Mouse (Mus musculus) heart, postnatal 0 days (tissue): ENCODE measurements at regions not wholly inside any gene's neighbourhood (a gene's known extent, or its start where the extent isn't known, plus 50 kb on each side); places are given as distances from the start of the nearest gene placed in this dataset.

Source experiments
- ATAC-seq: fragments of 200-750 bp; cut with Nextera tagmentation; 2 replicates; pipeline ENCODE4 v1.8.0; 2017; ENCODE audit warnings: low read depth, moderate number of reproducible peaks, moderate library complexity; ENCODE audit not compliant: insufficient read depth
- DNase-seq: peaks from one replicate; pipeline ENCODE4 v3.0.0-alpha.2; 2016; ENCODE audit warnings: low spot score
- H3K27ac ChIP-seq: fragments of 300-500 bp; sonication (generic); 2 replicates; pipeline ENCODE4 v1.5.1; 2014; ENCODE audit warnings: low read depth, mild to moderate bottlenecking
- H3K27me3 ChIP-seq: fragments of 300-500 bp; sonication (generic); 2 replicates; pipeline ENCODE4 v1.6.1; 2014; ENCODE audit warnings: low read length, mixed read lengths; ENCODE audit not compliant: control insufficient read depth, insufficient read depth
- H3K36me3 ChIP-seq: fragments of 300-500 bp; sonication (generic); replicated peaks from 2 replicates; pipeline ENCODE4 v1.6.1; 2014; ENCODE audit warnings: low read length, mixed read lengths; ENCODE audit not compliant: control insufficient read depth, insufficient read depth
- H3K4me1 ChIP-seq: fragments of 300-500 bp; sonication (generic); 2 replicates; pipeline ENCODE4 v1.6.1; 2014; ENCODE audit warnings: antibody characterized with exemption; ENCODE audit not compliant: control insufficient read depth, insufficient read depth
- H3K4me2 ChIP-seq: fragments of 300-500 bp; sonication (generic); 2 replicates; pipeline ENCODE4 v1.6.1; 2014; ENCODE audit warnings: low read depth, mild to moderate bottlenecking, low read length, moderate library complexity
- H3K4me3 ChIP-seq: fragments of 300-500 bp; sonication (generic); 2 replicates; pipeline ENCODE4 v1.5.1; 2014; ENCODE audit warnings: low read depth, low read length
- H3K9ac ChIP-seq: fragments of 300-500 bp; sonication (generic); replicated peaks from 2 replicates; pipeline ENCODE4 v1.6.1; 2014; ENCODE audit warnings: low read depth, low read length, mixed read lengths
- H3K9me3 ChIP-seq: fragments of 300-500 bp; sonication (generic); replicated peaks from 2 replicates; pipeline ENCODE4 v1.6.1; 2016; ENCODE audit warnings: low read length; ENCODE audit not compliant: control insufficient read depth
- CTCF ChIP-seq: IDR thresholded peaks from 2 replicates; pipeline ENCODE4 v1.5.1; 2016; ENCODE audit warnings: antibody characterized with exemption, control low read depth, low read depth
- EP300 ChIP-seq: IDR thresholded peaks from 2 replicates; pipeline ENCODE4 v1.6.1; 2016; ENCODE audit warnings: antibody characterized with exemption, low read depth
- WGBS: fragments of 180-500 bp; shearing (Covaris S2); extraction: QIAGEN DNeasy Blood & Tissue Kit; methylation state at CpG from one replicate; pipeline ENCODE4 v1.1.7; 2014; 5-methylcytosine and 5-hydroxymethylcytosine counted together

DNA sequence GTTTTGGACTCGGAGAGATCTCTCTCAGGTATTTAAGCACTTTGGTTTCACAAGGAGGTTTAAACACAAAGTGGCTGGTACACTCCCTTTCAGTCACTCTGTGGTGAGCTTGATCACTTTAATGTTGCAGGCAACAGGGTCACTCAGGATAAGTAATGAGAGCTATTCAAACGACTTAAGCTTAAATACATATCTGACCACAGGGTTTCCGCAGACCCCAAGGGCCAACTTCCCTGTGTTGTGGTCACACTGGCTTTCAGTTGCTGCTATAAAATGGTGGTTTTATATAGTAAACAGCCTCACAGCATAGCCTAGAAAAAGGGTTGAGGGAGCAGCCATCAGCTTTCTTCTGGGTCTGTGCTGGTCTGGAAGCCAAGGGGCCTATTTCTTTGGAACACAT, 225.0 kb downstream of the Agtpbp1 start:
- Histone ChIP-seq H3K4me2 (no peak overlapping the region), H3K9ac (no peak overlapping the region), H3K4me3 (no peak overlapping the region), H3K27ac (no peak overlapping the region), H3K9me3 (no peaks in the 10 kb centered on the region), H3K36me3 (no peaks in the 10 kb centered on the region), H3K4me1 (no peaks in the 10 kb centered on the region), H3K27me3 (no peaks in the 10 kb centered on the region)
- TF ChIP-seq EP300 (no peak), CTCF (no peak)
- WGBS = 82% methylated on average over 3 of the region's 3 CpGs
- ATAC-seq (no peak), DNase-seq (no peak)

DNA sequence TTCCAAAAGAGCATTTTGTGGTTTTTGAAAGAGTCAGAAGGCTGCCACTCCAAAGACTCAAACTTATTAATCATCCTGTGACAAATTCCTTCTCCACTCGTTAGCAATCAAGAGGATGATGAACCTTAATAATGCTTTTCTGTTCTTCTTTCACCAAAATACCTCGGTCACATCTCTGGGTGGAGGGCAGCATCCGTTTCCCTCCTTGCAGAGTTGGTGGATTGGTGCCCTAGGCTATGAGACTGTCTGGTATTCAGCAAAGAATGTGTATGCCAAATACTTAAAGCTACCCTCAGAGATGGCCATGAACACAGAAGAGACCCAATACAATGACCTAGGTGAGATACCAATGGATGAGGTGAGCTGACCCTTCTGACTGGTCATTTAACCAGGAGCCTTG, 226.6 kb downstream of the Agtpbp1 start:
- WGBS = 70% methylated on average over 3 of the region's 3 CpGs
- no peak overlapping the region for H3K27ac ChIP-seq
- no peaks in the 10 kb centered on the region for H3K9me3 ChIP-seq
- H3K4me3 ChIP-seq = no peak overlapping the region
- no peak for ATAC-seq
- DNase-seq = no peak
- no peak overlapping the region for H3K9ac ChIP-seq
- H3K36me3 ChIP-seq = no peaks in the 10 kb centered on the region
- no peak for TF ChIP-seq CTCF
- no peak for TF ChIP-seq EP300
- H3K4me2 ChIP-seq = no peak overlapping the region
- H3K4me1 ChIP-seq = no peaks in the 10 kb centered on the region
- no peaks in the 10 kb centered on the region for H3K27me3 ChIP-seq

DNA sequence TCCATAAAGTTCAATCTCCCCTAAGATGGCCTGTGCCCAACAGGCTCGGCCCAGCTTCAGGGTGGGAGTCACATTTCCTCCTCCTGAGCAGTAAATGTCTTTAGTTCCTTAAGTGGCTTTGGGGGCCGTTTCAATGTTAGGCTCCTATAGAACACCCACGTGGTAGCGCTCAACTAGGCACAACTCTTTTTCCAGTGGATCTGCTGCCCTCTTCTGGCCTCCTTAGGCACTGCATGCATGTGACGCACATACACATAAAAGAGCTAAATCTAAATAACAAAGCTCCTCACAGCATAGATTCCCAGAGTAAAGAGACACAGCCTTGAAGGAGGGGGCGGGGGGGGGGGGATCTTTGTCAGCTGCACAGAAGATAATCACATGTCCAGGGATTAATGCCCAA, 233.6 kb downstream of the Agtpbp1 start:
- no peak overlapping the region for H3K9ac ChIP-seq

DNA sequence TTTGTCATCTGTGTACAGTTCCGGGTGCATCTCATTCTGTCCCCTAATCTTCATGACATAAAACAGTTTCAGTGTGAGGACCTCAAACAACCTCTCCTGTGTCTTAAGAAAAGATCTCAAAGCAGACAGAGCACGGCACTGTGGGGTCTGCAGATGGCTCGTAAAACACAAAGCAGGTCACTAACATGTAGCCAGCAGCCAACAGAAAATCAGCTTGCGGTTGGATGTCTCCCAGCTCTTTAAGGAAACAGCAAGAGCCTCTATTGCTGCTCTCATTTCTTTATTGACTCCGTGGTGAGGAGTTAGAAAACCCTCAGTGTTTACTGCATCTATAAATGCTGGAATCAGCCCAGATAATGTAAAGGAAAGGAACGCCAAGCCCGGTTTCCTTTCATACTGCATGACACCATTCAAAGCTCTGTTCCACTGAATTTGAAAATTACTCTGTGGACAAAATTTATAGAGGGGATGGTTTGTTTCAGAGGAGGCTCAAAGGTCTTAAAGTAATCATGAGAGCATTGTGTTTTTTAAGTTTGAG, 234.3 kb downstream of the Agtpbp1 start:
- Histone ChIP-seq H3K4me1 (no peaks in the 10 kb centered on the region), H3K4me2 (no peak overlapping the region), H3K27ac (no peak overlapping the region), H3K4me3 (no peak overlapping the region), H3K9me3 (peaks cover 8% of the 10 kb centered on the region; the same call in 1 of the 2 replicates), H3K36me3 (no peaks in the 10 kb centered on the region), H3K9ac (no peak overlapping the region), H3K27me3 (no peaks in the 10 kb centered on the region)
- no peak for DNase-seq
- TF ChIP-seq EP300 (no peak), CTCF (no peak)
- 74% methylated on average over 7 of the region's 7 CpGs for WGBS
- ATAC-seq = no peak

More for the DNA sequence above, 233.6 kb downstream of the Agtpbp1 start:
- DNase-seq (no peak), ATAC-seq (no peak)
- no peaks in the 10 kb centered on the region for H3K4me1 ChIP-seq
- no peak overlapping the region for H3K4me3 ChIP-seq
- no peaks in the 10 kb centered on the region for H3K27me3 ChIP-seq
- no peaks in the 10 kb centered on the region for H3K36me3 ChIP-seq
- 63% methylated on average over 6 of the region's 6 CpGs for WGBS
- H3K4me2 ChIP-seq = no peak overlapping the region
- TF ChIP-seq EP300 (no peak), CTCF (no peak)
- peaks cover 8% of the 10 kb centered on the region; the same call in 1 of the 2 replicates for H3K9me3 ChIP-seq
- H3K27ac ChIP-seq = no peak overlapping the region

DNA sequence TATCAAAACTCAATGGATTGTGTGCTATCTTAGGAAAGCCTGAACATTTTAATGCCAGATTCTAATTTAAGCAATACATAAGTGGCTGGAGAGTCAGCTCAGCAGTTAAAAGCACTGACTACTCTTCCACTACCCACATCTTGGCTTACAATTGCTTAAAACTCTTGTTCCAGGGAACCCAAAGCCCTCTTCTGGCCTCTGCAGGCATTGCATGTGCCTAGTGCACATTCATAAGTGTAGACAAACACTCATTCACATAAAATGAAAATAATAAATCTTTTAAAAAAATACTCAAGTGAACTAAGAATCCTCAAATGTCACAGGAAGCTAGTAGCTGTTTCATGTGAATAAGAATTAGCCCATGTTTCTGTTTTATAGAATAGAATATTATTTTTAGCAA, 236.5 kb downstream of the Agtpbp1 start:
- DNase-seq (no peak), ATAC-seq (no peak)
- Histone ChIP-seq H3K27me3 (no peaks in the 10 kb centered on the region), H3K27ac (no peak overlapping the region), H3K36me3 (no peaks in the 10 kb centered on the region), H3K9me3 (peaks cover 8% of the 10 kb centered on the region; the same call in 1 of the 2 replicates), H3K9ac (no peak overlapping the region), H3K4me2 (no peak overlapping the region), H3K4me1 (no peaks in the 10 kb centered on the region), H3K4me3 (no peak overlapping the region)
- TF ChIP-seq CTCF (peak; percentile 4; the same call in 1 of the 2 replicates), EP300 (no peak)

DNA sequence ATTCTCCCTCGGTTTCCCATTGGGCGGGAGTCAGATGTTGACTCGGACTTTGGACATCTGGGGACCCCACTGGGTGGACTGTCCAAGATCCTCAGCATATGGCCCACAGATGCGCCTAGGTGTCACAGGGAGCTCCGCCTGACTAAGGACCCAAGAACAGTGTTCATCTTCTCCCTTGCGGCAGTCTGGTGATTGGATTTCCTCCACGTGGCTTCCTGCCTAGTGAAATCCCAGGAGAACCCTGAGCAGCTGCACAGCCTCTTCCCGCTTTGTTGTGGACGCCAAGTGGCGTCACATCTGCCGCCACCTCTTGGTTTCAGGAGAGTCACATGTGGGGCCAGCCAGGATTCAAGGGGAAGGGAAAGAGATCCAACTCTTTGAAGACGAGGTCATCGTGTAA, 243.2 kb downstream of the Agtpbp1 start:
- WGBS = 67% methylated on average over 13 of the region's 13 CpGs
- no peak overlapping the region for H3K27ac ChIP-seq

More for the DNA sequence above, 243.2 kb downstream of the Agtpbp1 start:
- DNase-seq = no peak
- no peak overlapping the region for H3K9ac ChIP-seq
- no peak overlapping the region for H3K4me3 ChIP-seq
- no peaks in the 10 kb centered on the region for H3K4me1 ChIP-seq
- H3K9me3 ChIP-seq = no peaks in the 10 kb centered on the region
- H3K36me3 ChIP-seq = no peaks in the 10 kb centered on the region
- no peak for TF ChIP-seq CTCF
- no peak for TF ChIP-seq EP300
- no peak for ATAC-seq
- H3K4me2 ChIP-seq = no peak overlapping the region
- H3K27me3 ChIP-seq = no peaks in the 10 kb centered on the region
